Mouse (Mus musculus) midbrain, embryonic 14.5 days (tissue): Measurements from ENCODE around the gene Primpol. TPM values are rescaled to one million over a fixed set of nuclear protein-coding genes. Genes with fewer than 3 reads are reported as not detected.

ENCODE experiments used
- ATAC-seq: fragments of 200-750 bp; cut with Nextera tagmentation; 2 replicates; pipeline ENCODE4 v1.8.0; 2017; ENCODE audit warnings: moderate number of reproducible peaks, moderate library complexity; ENCODE audit not compliant: low FRiP score, low TSS enrichment
- DNase-seq: peaks from one replicate; pipeline ENCODE4 v3.0.0-alpha.2; 2015
- H3K27ac ChIP-seq: fragments of 300-500 bp; sonication (generic); replicated peaks from 2 replicates; pipeline ENCODE4 v1.5.1; 2014; ENCODE audit warnings: mild to moderate bottlenecking, low read depth, low read length, moderate library complexity
- H3K27me3 ChIP-seq: fragments of 300-500 bp; sonication (generic); 2 replicates; pipeline ENCODE4 v1.6.1; 2014; ENCODE audit warnings: low read length, control low read depth, mixed read lengths; ENCODE audit not compliant: control insufficient read depth, insufficient read depth
- H3K36me3 ChIP-seq: fragments of 300-500 bp; sonication (generic); 2 replicates; pipeline ENCODE4 v1.6.1; 2014; ENCODE audit warnings: low read length, control low read depth; ENCODE audit not compliant: control insufficient read depth, insufficient read depth
- H3K4me1 ChIP-seq: fragments of 300-500 bp; sonication (generic); 2 replicates; pipeline ENCODE4 v1.6.1; 2014; ENCODE audit warnings: mild to moderate bottlenecking, antibody characterized with exemption, low read length, control low read depth; ENCODE audit not compliant: control insufficient read depth, insufficient read depth
- H3K4me2 ChIP-seq: fragments of 300-500 bp; sonication (generic); 2 replicates; pipeline ENCODE4 v1.6.1; 2014; ENCODE audit warnings: mild to moderate bottlenecking, low read length, moderate library complexity
- H3K4me3 ChIP-seq: fragments of 300-500 bp; sonication (generic); replicated peaks from 2 replicates; pipeline ENCODE4 v1.5.1; 2014; ENCODE audit warnings: low read depth, low read length
- H3K9ac ChIP-seq: fragments of 300-500 bp; sonication (generic); replicated peaks from 2 replicates; pipeline ENCODE4 v1.6.1; 2014; ENCODE audit warnings: mild to moderate bottlenecking, low read length, moderate library complexity
- H3K9me3 ChIP-seq: fragments of 300-500 bp; sonication (generic); 2 replicates; pipeline ENCODE4 v1.6.1; 2016; ENCODE audit warnings: low read length, control low read depth, mixed read lengths; ENCODE audit not compliant: control insufficient read depth
- WGBS: fragments of 180-500 bp; shearing (Covaris S2); extraction: QIAGEN DNeasy Blood & Tissue Kit; methylation state at CpG from one replicate; pipeline ENCODE4 v1.1.7; 2014; 5-methylcytosine and 5-hydroxymethylcytosine counted together
- polyA plus RNA-seq: library from polyadenylated mRNA; unstranded; fragments of >200 nt; fragmentation: Nextera tagmentation; extraction: Ambion mirVana; gene quantifications from 2 replicates; pipeline ENCODE4 v1.2.1, GENCODE M21; 2014

Gene Primpol
- polyA plus RNA-seq, 1 experiment from 2014 or later = 11.8 TPM

- DNase-seq = no peak
- no peaks in the 10 kb centered on the region for H3K9me3 ChIP-seq
- no peak overlapping the region for H3K4me2 ChIP-seq
- no peak overlapping the region for H3K9ac ChIP-seq
- H3K4me3 ChIP-seq = no peak overlapping the region
- H3K36me3 ChIP-seq = no peaks in the 10 kb centered on the region
- H3K27ac ChIP-seq = no peak overlapping the region
- peaks cover 7% of the 10 kb centered on the region; the same call in 1 of the 2 replicates for H3K4me1 ChIP-seq
- no peak for ATAC-seq
- 81% methylated on average over 4 of the region's 4 CpGs for WGBS
- no peaks in the 10 kb centered on the region for H3K27me3 ChIP-seq
Observed at GRCm38 (mm10) chr8:46613377-46613776, 3.6 kb downstream of the Primpol start.

GRCm38 (mm10) chr8:46612913-46613312, 4.1 kb downstream of the Primpol start:
- Histone ChIP-seq H3K27me3 (no peaks in the 10 kb centered on the region), H3K36me3 (no peaks in the 10 kb centered on the region), H3K9me3 (no peaks in the 10 kb centered on the region), H3K27ac (no peak overlapping the region), H3K4me1 (peaks cover 7% of the 10 kb centered on the region; the same call in 1 of the 2 replicates), H3K4me3 (no peak overlapping the region), H3K4me2 (no peak overlapping the region), H3K9ac (no peak overlapping the region)
- WGBS = 91% methylated on average over 4 of the region's 4 CpGs
- ATAC-seq = no peak
- no peak for DNase-seq

- 93% methylated on average over 8 of the region's 8 CpGs for WGBS
- H3K36me3 ChIP-seq = no peaks in the 10 kb centered on the region
- no peaks in the 10 kb centered on the region for H3K27me3 ChIP-seq
- H3K9ac ChIP-seq = no peak overlapping the region
- H3K9me3 ChIP-seq = no peaks in the 10 kb centered on the region
- no peak overlapping the region for H3K4me3 ChIP-seq
- H3K27ac ChIP-seq = no peak overlapping the region
- no peak for ATAC-seq
- H3K4me1 ChIP-seq = peaks cover 6% of the 10 kb centered on the region; the same call in 1 of the 2 replicates
- H3K4me2 ChIP-seq = no peak overlapping the region
- DNase-seq = no peak
Observed at GRCm38 (mm10) chr8:46611557-46611956, 5.5 kb downstream of the Primpol start.

- H3K27me3 ChIP-seq = no peaks in the 10 kb centered on the region
- WGBS = 91% methylated on average over 1 of the region's 1 CpGs
- no peaks in the 10 kb centered on the region for H3K9me3 ChIP-seq
- H3K4me2 ChIP-seq = no peak overlapping the region
- H3K27ac ChIP-seq = no peak overlapping the region
- H3K4me3 ChIP-seq = no peak overlapping the region
- no peaks in the 10 kb centered on the region for H3K36me3 ChIP-seq
- H3K9ac ChIP-seq = no peak overlapping the region
- H3K4me1 ChIP-seq = no peaks in the 10 kb centered on the region
- ATAC-seq (no peak), DNase-seq (no peak)
Observed at GRCm38 (mm10) chr8:46606930-46607329, 10.1 kb downstream of the Primpol start.

GRCm38 (mm10) chr8:46603587-46603986, 13.4 kb downstream of the Primpol start:
- ATAC-seq (no peak), DNase-seq (no peak)
- H3K27me3 ChIP-seq = no peaks in the 10 kb centered on the region
- 79% methylated on average over 5 of the region's 5 CpGs for WGBS
- H3K27ac ChIP-seq = no peak overlapping the region
- H3K9me3 ChIP-seq = no peaks in the 10 kb centered on the region
- no peak overlapping the region for H3K9ac ChIP-seq
- H3K4me2 ChIP-seq = no peak overlapping the region
- H3K4me3 ChIP-seq = no peak overlapping the region
- H3K4me1 ChIP-seq = no peaks in the 10 kb centered on the region
- H3K36me3 ChIP-seq = no peaks in the 10 kb centered on the region

GRCm38 (mm10) chr8:46600959-46601707, 15.9 kb downstream of the Primpol start:
- Histone ChIP-seq H3K4me1 (no peaks in the 10 kb centered on the region), H3K9me3 (no peaks in the 10 kb centered on the region), H3K4me3 (no peak overlapping the region), H3K9ac (no peak overlapping the region), H3K36me3 (no peaks in the 10 kb centered on the region), H3K4me2 (no peak overlapping the region), H3K27ac (no peak overlapping the region), H3K27me3 (no peaks in the 10 kb centered on the region)
- DNase-seq = no peak
- WGBS = 73% methylated on average over 10 of the region's 10 CpGs
- no peak for ATAC-seq

GRCm38 (mm10) chr8:46599314-46599904, 17.6 kb downstream of the Primpol start:
- no peak overlapping the region for H3K4me2 ChIP-seq
- 96% methylated on average over 7 of the region's 7 CpGs for WGBS
- ATAC-seq = no peak

GRCm38 (mm10) chr8:46598753-46599152, 18.3 kb downstream of the Primpol start:
- Histone ChIP-seq H3K4me2 (no peak overlapping the region), H3K9me3 (no peaks in the 10 kb centered on the region), H3K36me3 (no peaks in the 10 kb centered on the region), H3K4me3 (no peak overlapping the region), H3K4me1 (no peaks in the 10 kb centered on the region), H3K27ac (no peak overlapping the region), H3K27me3 (no peaks in the 10 kb centered on the region), H3K9ac (no peak overlapping the region)
- no peak for ATAC-seq
- 94% methylated on average over 5 of the region's 5 CpGs for WGBS
- DNase-seq = no peak

More at GRCm38 (mm10) chr8:46599314-46599904, 17.6 kb downstream of the Primpol start:
- Histone ChIP-seq H3K27me3 (no peaks in the 10 kb centered on the region), H3K4me3 (no peak overlapping the region), H3K36me3 (no peaks in the 10 kb centered on the region), H3K9me3 (no peaks in the 10 kb centered on the region), H3K27ac (no peak overlapping the region), H3K4me1 (no peaks in the 10 kb centered on the region), H3K9ac (no peak overlapping the region)
- no peak for DNase-seq

GRCm38 (mm10) chr8:46598114-46598513, 18.9 kb downstream of the Primpol start:
- ATAC-seq = no peak
- Histone ChIP-seq H3K27me3 (no peaks in the 10 kb centered on the region), H3K9ac (no peak overlapping the region), H3K36me3 (no peaks in the 10 kb centered on the region), H3K4me3 (no peak overlapping the region), H3K4me1 (no peaks in the 10 kb centered on the region), H3K9me3 (no peaks in the 10 kb centered on the region), H3K27ac (no peak overlapping the region), H3K4me2 (no peak overlapping the region)
- DNase-seq = no peak
- 96% methylated on average over 2 of the region's 2 CpGs for WGBS
